Mouse (Mus musculus) retina, postnatal 1 day (tissue): ENCODE results near the gene Bcl11b.

Source experiments
- DNase-seq: peaks from one replicate; pipeline ENCODE4 v3.0.0-alpha.2; 2012

Gene Bcl11b

GRCm38 (mm10) chr12:107884330-107885065 lies 118.9 kb downstream of the Bcl11b start:
- no peak for DNase-seq

GRCm38 (mm10) chr12:107881726-107882125 lies 121.7 kb downstream of the Bcl11b start:
- no peak for DNase-seq

GRCm38 (mm10) chr12:107880748-107881147 lies 122.7 kb downstream of the Bcl11b start:
- DNase-seq: no peak

- DNase-seq: no peak
Observed at GRCm38 (mm10) chr12:107879114-107879777, 124.2 kb downstream of the Bcl11b start.

- no peak for DNase-seq
Observed at GRCm38 (mm10) chr12:107876237-107876636, 127.2 kb downstream of the Bcl11b start.

GRCm38 (mm10) chr12:107874467-107875142 lies 128.8 kb downstream of the Bcl11b start:
- DNase-seq: no peak

- no peak for DNase-seq
Observed at GRCm38 (mm10) chr12:107869526-107870050, 133.8 kb downstream of the Bcl11b start.

- no peak for DNase-seq
Observed at GRCm38 (mm10) chr12:107868291-107868690, 135.1 kb downstream of the Bcl11b start.
